Mouse (Mus musculus) E14TG2a.4 (cell line): Measurements from ENCODE around the gene Mup20.

Experiments used
- CTCF ChIP-seq: conservative IDR thresholded peaks from 2 replicates; pipeline ENCODE4 v1.5.1; 2014; ENCODE audit warnings: low read length
- NANOG ChIP-seq: IDR thresholded peaks from 2 replicates; pipeline ENCODE4 v1.6.1; 2014; ENCODE audit warnings: borderline replicate concordance, low read length, mixed read lengths
- POU5F1 ChIP-seq: IDR thresholded peaks from 2 replicates; pipeline ENCODE4 v1.6.1; 2014; ENCODE audit warnings: low read length, borderline replicate concordance

DNA sequence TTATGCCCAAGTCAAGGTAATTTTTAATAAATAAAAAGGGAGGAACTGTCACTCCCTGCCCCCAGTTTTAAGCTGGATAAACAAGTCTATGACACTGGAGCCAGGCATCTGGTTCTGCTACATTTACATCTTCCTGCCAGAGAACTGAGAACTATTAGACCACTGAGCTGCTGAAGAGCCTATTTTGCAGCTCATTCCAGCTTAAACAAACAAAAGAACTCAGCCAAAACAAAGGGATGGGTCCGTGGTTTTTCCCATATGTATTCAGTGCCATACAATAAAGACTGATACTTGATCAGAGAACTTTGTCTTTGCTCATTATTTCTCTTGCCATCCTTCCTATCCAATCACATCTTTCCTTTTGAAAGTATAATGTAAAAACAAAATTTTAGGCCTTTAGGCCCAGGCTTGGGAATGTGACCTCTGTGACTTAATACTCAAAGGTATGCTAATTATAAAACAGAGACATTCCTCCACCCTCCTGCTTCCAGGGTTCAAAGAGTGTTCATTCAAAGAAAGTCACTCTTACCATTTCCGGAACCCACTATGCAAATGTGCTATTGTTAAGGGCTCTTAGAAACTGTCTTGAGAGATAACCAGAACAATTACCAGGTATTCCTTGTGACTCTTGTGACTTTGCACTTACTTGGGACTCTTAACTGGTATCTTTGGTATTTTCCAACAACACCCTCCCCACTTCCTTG is 29.6 kb downstream of the Mup20 start:
- no peak for TF ChIP-seq CTCF
- TF ChIP-seq NANOG: no peak; the same call in 1 of the 2 replicates
- no peak for TF ChIP-seq POU5F1
